Mouse (Mus musculus): ENCODE measurements around the gene Casq1. TPM values are rescaled to one million over a fixed set of nuclear protein-coding genes. Genes with fewer than 3 reads are reported as not detected.
"Not testable (repeated sequence)": the region's sequence is repeated elsewhere in the genome, so short reads cannot be mapped to it uniquely, and the experiment has no call there.

Casq1 gene
- polyA plus RNA-seq (2014; fragmentation: Nextera tagmentation; extraction: Ambion mirVana): 1.1 and 2.0 TPM in 2 replicates

DNA sequence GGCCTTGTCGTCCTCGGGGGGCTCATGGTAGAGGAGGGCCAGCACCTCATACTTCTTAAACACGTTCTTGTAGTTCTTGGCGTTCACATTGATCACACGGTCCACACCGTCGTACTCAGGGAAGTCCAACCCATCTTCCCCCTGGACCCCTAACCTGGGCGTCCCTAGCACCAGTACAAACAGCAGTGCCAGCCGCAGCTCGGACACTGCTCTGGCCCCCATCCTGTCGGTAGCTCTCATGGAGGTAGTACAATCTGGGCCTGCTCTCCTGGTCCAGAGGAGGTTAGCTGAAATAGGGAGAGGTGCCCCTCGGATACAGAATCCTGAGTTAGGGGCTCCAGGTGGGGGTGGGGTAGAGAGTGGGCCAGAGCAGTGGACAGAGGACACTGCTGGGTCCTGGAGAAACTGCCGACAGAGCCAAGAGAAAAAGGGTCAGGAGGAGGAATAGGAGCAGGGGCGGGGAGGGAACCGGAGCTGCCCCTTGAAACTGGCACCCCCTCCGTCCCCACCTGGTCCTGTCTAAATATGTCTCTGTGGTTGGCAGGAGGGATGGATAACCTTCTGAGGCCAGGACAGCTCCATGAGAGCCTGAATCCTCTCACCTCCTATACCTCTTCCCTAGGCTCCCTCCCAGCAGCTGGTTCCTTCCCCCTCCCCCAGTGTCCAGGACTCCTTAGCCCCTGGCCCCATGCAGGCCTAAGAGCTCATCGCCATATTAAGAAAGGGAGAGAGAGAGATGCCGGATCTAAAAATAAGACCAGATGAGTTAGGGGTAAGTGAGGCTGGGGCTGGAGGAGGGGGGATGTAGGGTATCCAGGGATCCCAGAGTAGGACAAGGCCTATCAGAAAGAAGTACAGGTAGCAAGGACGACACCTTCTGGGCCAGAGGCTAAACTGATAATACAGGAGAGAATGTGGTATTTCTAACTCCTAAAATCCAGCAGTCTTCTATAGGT lies at the start of gene Casq1:
TSS of gene Casq1 (minus strand) at position 418 of the 956 bp plus-strand sequence.
- Histone ChIP-seq H3K4me1 (replicated peaks; ENCODE audit: control insufficient read depth, insufficient read depth, low read length) (peaks cover 16% of the 10 kb centered on the region; the same call in 1 of the 2 replicates), H3K27ac (ENCODE audit: low read depth, low read length) (no peak within 1 kb of the TSS), H3K9me3 (ENCODE audit: control insufficient read depth, low read length) (no peaks in the 10 kb centered on the region), H3K9ac (ENCODE audit: low read length) (no peak within 1 kb of the TSS), H3K27me3 (ENCODE audit: control insufficient read depth, insufficient read depth, low read length) (no peaks in the 10 kb centered on the region), H3K4me3 (ENCODE audit: low read depth, low read length) (no peak within 1 kb of the TSS), H3K36me3 (ENCODE audit: control insufficient read depth, insufficient read depth, low read length) (no peaks in the 10 kb centered on the region), H3K4me2 (ENCODE audit: low read depth, low read length, severe bottlenecking) (no peak within 1 kb of the TSS)
- DNase-seq (ENCODE audit: low spot score) (no peak), ATAC-seq (replicated peaks; ENCODE audit: low FRiP score) (no peak)
- 81% methylated on average over 19 of the region's 19 CpGs for WGBS

GRCm38 (mm10) chr1:172261477-172262078 lies 41.9 kb upstream of the Casq1 start, which contains the start of gene Igsf8:
Igsf8 (plus strand) TSS chr1:172261641.
- ATAC-seq (replicated peaks; ENCODE audit: low FRiP score) (peak; percentile 78), DNase-seq (ENCODE audit: low spot score) (no peak)
- H3K9me3 ChIP-seq (ENCODE audit: control insufficient read depth, low read length): peaks cover 3% of the 10 kb centered on the region; the same call in 1 of the 2 replicates
- no peaks in the 10 kb centered on the region for H3K4me1 ChIP-seq (replicated peaks; ENCODE audit: control insufficient read depth, insufficient read depth, low read length)
- no peaks in the 10 kb centered on the region for H3K27me3 ChIP-seq (ENCODE audit: control insufficient read depth, insufficient read depth, low read length)
- no peaks in the 10 kb centered on the region for H3K36me3 ChIP-seq (ENCODE audit: control insufficient read depth, insufficient read depth, low read length)
- H3K27ac ChIP-seq (ENCODE audit: low read depth, low read length): peak within 1 kb of the TSS; percentile 79
- 19% methylated on average over 8 of the region's 8 CpGs for WGBS
- H3K4me3 ChIP-seq (ENCODE audit: low read depth, low read length): no peak within 1 kb of the TSS
- no peak within 1 kb of the TSS for H3K9ac ChIP-seq (ENCODE audit: low read length)
- H3K4me2 ChIP-seq (ENCODE audit: low read depth, low read length, severe bottlenecking): peak within 1 kb of the TSS; percentile 11; the same call in 1 of the 2 replicates

DNA sequence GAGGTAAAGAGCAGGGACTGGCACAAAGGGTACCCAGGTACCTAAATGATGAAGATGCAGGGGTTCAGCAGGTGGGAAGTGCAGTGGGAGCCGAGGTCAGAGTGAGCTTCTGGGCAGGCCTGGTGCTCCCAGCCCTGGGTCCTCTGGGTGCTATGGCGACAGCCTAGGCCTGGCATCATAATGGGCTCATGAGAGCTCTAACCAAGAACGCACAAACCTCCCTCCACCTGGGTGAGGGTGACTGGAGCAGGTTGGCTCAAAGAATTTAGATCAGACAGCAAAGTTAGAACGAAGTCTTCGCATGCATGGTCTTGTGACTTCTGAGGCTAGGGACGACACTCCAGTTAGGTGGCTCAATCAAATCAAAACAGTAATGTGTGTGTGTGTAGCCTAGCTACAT lies 38.6 kb upstream of the Casq1 start, which contains the start of gene Atp1a4:
TSS of gene Atp1a4 (minus strand) at position 101 of the 400 bp plus-strand sequence.
- no peak for DNase-seq (ENCODE audit: low spot score)
- no peak within 1 kb of the TSS for H3K4me2 ChIP-seq (ENCODE audit: low read depth, low read length, severe bottlenecking)
- 92% methylated on average over 6 of the region's 6 CpGs for WGBS
- H3K36me3 ChIP-seq (ENCODE audit: control insufficient read depth, insufficient read depth, low read length): no peaks in the 10 kb centered on the region
- H3K4me1 ChIP-seq (replicated peaks; ENCODE audit: control insufficient read depth, insufficient read depth, low read length): no peaks in the 10 kb centered on the region
- H3K4me3 ChIP-seq (ENCODE audit: low read depth, low read length): no peak within 1 kb of the TSS
- no peak within 1 kb of the TSS for H3K27ac ChIP-seq (ENCODE audit: low read depth, low read length)
- H3K9ac ChIP-seq (ENCODE audit: low read length): no peak within 1 kb of the TSS
- no peaks in the 10 kb centered on the region for H3K9me3 ChIP-seq (ENCODE audit: control insufficient read depth, low read length)
- H3K27me3 ChIP-seq (ENCODE audit: control insufficient read depth, insufficient read depth, low read length): no peaks in the 10 kb centered on the region
- no peak for ATAC-seq (replicated peaks; ENCODE audit: low FRiP score)

- Histone ChIP-seq H3K36me3 (ENCODE audit: control insufficient read depth, insufficient read depth, low read length) (no peaks in the 10 kb centered on the region), H3K4me2 (ENCODE audit: low read depth, low read length, severe bottlenecking) (no peak overlapping the region), H3K4me3 (ENCODE audit: low read depth, low read length) (no peak overlapping the region), H3K27ac (ENCODE audit: low read depth, low read length) (no peak overlapping the region), H3K27me3 (ENCODE audit: control insufficient read depth, insufficient read depth, low read length) (no peaks in the 10 kb centered on the region; the same call in 1 of the 2 replicates), H3K9me3 (ENCODE audit: control insufficient read depth, low read length) (no peaks in the 10 kb centered on the region), H3K9ac (ENCODE audit: low read length) (no peak overlapping the region), H3K4me1 (replicated peaks; ENCODE audit: control insufficient read depth, insufficient read depth, low read length) (peaks cover 4% of the 10 kb centered on the region; the same call in 1 of the 2 replicates)
- DNase-seq (ENCODE audit: low spot score): peak; percentile 69
- WGBS: 61% methylated on average over 2 of the region's 2 CpGs
- peak; percentile 74 for ATAC-seq (replicated peaks; ENCODE audit: low FRiP score)
These were observed 28.0 kb upstream of the Casq1 start for GRCm38 (mm10) chr1:172247679-172248078.

GRCm38 (mm10) chr1:172247216-172247615 lies 27.5 kb upstream of the Casq1 start:
- Histone ChIP-seq H3K4me2 (ENCODE audit: low read depth, low read length, severe bottlenecking) (no peak overlapping the region), H3K4me1 (replicated peaks; ENCODE audit: control insufficient read depth, insufficient read depth, low read length) (peaks cover 6% of the 10 kb centered on the region; the same call in 1 of the 2 replicates), H3K27me3 (ENCODE audit: control insufficient read depth, insufficient read depth, low read length) (no peaks in the 10 kb centered on the region; the same call in 1 of the 2 replicates), H3K4me3 (ENCODE audit: low read depth, low read length) (no peak overlapping the region), H3K9ac (ENCODE audit: low read length) (no peak overlapping the region), H3K9me3 (ENCODE audit: control insufficient read depth, low read length) (no peaks in the 10 kb centered on the region), H3K36me3 (ENCODE audit: control insufficient read depth, insufficient read depth, low read length) (no peaks in the 10 kb centered on the region), H3K27ac (ENCODE audit: low read depth, low read length) (no peak overlapping the region)
- WGBS: 76% methylated on average over 4 of the region's 4 CpGs
- no peak for DNase-seq (ENCODE audit: low spot score)
- ATAC-seq (replicated peaks; ENCODE audit: low FRiP score): no peak

DNA sequence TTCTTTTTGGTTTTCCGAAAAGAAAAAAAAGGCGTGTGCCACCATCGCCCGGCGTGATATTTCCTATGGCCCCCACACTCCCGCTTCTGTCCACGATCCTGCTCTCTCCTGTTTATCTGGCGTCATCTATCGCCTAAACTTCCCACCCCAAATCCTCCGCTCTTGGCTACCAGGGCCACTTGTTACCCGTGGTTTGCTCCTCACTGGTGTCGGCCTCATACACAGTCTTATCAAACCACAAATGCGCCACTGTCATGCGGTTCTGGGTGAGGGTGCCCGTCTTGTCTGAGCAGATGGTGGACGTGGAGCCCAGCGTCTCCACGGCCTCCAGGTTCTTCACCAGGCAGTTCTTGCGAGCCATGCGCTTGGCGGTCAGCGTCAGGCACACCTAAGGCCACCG lies 25.0 kb upstream of the Casq1 start:
- not testable (repeated sequence) for H3K9ac ChIP-seq (ENCODE audit: low read length); H3K27me3 ChIP-seq (ENCODE audit: control insufficient read depth, insufficient read depth, low read length); ATAC-seq (replicated peaks; ENCODE audit: low FRiP score); H3K27ac ChIP-seq (ENCODE audit: low read depth, low read length); H3K4me3 ChIP-seq (ENCODE audit: low read depth, low read length); H3K36me3 ChIP-seq (ENCODE audit: control insufficient read depth, insufficient read depth, low read length); H3K9me3 ChIP-seq (ENCODE audit: control insufficient read depth, low read length); DNase-seq (ENCODE audit: low spot score)
- H3K4me2 ChIP-seq (ENCODE audit: low read depth, low read length, severe bottlenecking): 0 out of 2 replicates have a peak overlapping the region, but pooled peaks have one; percentile 2
- H3K4me1 ChIP-seq (replicated peaks; ENCODE audit: control insufficient read depth, insufficient read depth, low read length): peaks cover 10% of the 10 kb centered on the region
- 44% methylated on average over 23 of the region's 23 CpGs for WGBS

GRCm38 (mm10) chr1:172243547-172244205 lies 24.0 kb upstream of the Casq1 start:
- H3K9ac ChIP-seq (ENCODE audit: low read length): no peak overlapping the region
- WGBS: 30% methylated on average over 16 of the region's 16 CpGs
- DNase-seq (ENCODE audit: low spot score): peak; percentile 57
- H3K4me3 ChIP-seq (ENCODE audit: low read depth, low read length): no peak overlapping the region
- no peak overlapping the region for H3K27ac ChIP-seq (ENCODE audit: low read depth, low read length)
- no peak overlapping the region for H3K4me2 ChIP-seq (ENCODE audit: low read depth, low read length, severe bottlenecking)
- no peaks in the 10 kb centered on the region for H3K9me3 ChIP-seq (ENCODE audit: control insufficient read depth, low read length)
- peaks cover 10% of the 10 kb centered on the region for H3K4me1 ChIP-seq (replicated peaks; ENCODE audit: control insufficient read depth, insufficient read depth, low read length)
- H3K27me3 ChIP-seq (ENCODE audit: control insufficient read depth, insufficient read depth, low read length): no peaks in the 10 kb centered on the region
- no peaks in the 10 kb centered on the region for H3K36me3 ChIP-seq (ENCODE audit: control insufficient read depth, insufficient read depth, low read length)
- ATAC-seq (replicated peaks; ENCODE audit: low FRiP score): no peak

- no peak overlapping the region for H3K4me3 ChIP-seq (ENCODE audit: low read depth, low read length)
- H3K27me3 ChIP-seq (ENCODE audit: control insufficient read depth, insufficient read depth, low read length): no peaks in the 10 kb centered on the region
- WGBS: 29% methylated on average over 2 of the region's 2 CpGs
- no peak for DNase-seq (ENCODE audit: low spot score)
- no peaks in the 10 kb centered on the region for H3K36me3 ChIP-seq (ENCODE audit: control insufficient read depth, insufficient read depth, low read length)
- peak overlapping the region; percentile 55 for H3K27ac ChIP-seq (ENCODE audit: low read depth, low read length)
- peaks cover 10% of the 10 kb centered on the region for H3K4me1 ChIP-seq (replicated peaks; ENCODE audit: control insufficient read depth, insufficient read depth, low read length)
- H3K4me2 ChIP-seq (ENCODE audit: low read depth, low read length, severe bottlenecking): no peak overlapping the region
- no peaks in the 10 kb centered on the region for H3K9me3 ChIP-seq (ENCODE audit: control insufficient read depth, low read length)
- no peak overlapping the region for H3K9ac ChIP-seq (ENCODE audit: low read length)
- ATAC-seq (replicated peaks; ENCODE audit: low FRiP score): peak; percentile 88
These were observed 22.7 kb upstream of the Casq1 start for GRCm38 (mm10) chr1:172242401-172242800.

Measured in forebrain, embryonic 11.5 days (tissue).